Mouse (Mus musculus) intestine, embryonic 14.5 days (tissue): ENCODE data around the gene Galnt7. TPM values are rescaled to one million over a fixed set of nuclear protein-coding genes. Genes with fewer than 3 reads are reported as not detected.
"Not testable (repeated sequence)": the region's sequence is repeated elsewhere in the genome, so short reads cannot be mapped to it uniquely, and the experiment has no call there.

ENCODE experiments used
- ATAC-seq: fragments of 200-750 bp; cut with Nextera tagmentation; replicated peaks from 2 replicates; pipeline ENCODE4 v1.8.0; 2017; ENCODE audit warnings: low read depth, moderate number of reproducible peaks, moderate TSS enrichment, moderate library complexity; ENCODE audit not compliant: low FRiP score, low TSS enrichment
- DNase-seq: peaks from one replicate; pipeline ENCODE4 v3.0.0-alpha.2; 2018; ENCODE audit warnings: low spot score
- H3K27ac ChIP-seq: fragments of 300-500 bp; sonication (generic); 2 replicates; pipeline ENCODE4 v1.5.1; 2014; ENCODE audit warnings: low read depth, mild to moderate bottlenecking, control low read depth
- H3K27me3 ChIP-seq: fragments of 300-500 bp; sonication (generic); replicated peaks from 2 replicates; pipeline ENCODE4 v1.6.1; 2014; ENCODE audit warnings: low read length, control low read depth; ENCODE audit not compliant: control insufficient read depth, insufficient read depth
- H3K36me3 ChIP-seq: fragments of 300-500 bp; sonication (generic); 2 replicates; pipeline ENCODE4 v1.6.1; 2014; ENCODE audit warnings: low read length, control low read depth; ENCODE audit not compliant: control insufficient read depth, insufficient read depth
- H3K4me1 ChIP-seq: fragments of 300-500 bp; sonication (generic); replicated peaks from 2 replicates; pipeline ENCODE4 v1.6.1; 2014; ENCODE audit warnings: low read length, control low read depth, mixed read lengths; ENCODE audit not compliant: control insufficient read depth, insufficient read depth
- H3K4me2 ChIP-seq: fragments of 300-500 bp; sonication (generic); 2 replicates; pipeline ENCODE4 v1.6.1; 2014; ENCODE audit warnings: low read length
- H3K4me3 ChIP-seq: fragments of 300-500 bp; sonication (generic); 2 replicates; pipeline ENCODE4 v1.5.1; 2014; ENCODE audit warnings: low read depth, low read length, control low read depth, mixed read lengths
- H3K9ac ChIP-seq: fragments of 300-500 bp; sonication (generic); 2 replicates; pipeline ENCODE4 v1.6.1; 2014; ENCODE audit warnings: mild to moderate bottlenecking, low read length
- H3K9me3 ChIP-seq: fragments of 300-500 bp; sonication (generic); 2 replicates; pipeline ENCODE4 v1.6.1; 2016; ENCODE audit warnings: low read length, control low read depth; ENCODE audit not compliant: control insufficient read depth
- WGBS: fragments of 180-500 bp; shearing (Covaris S2); extraction: QIAGEN DNeasy Blood & Tissue Kit; methylation state at CpG from one replicate; pipeline ENCODE4 v1.1.7; 2014; 5-methylcytosine and 5-hydroxymethylcytosine counted together
- polyA plus RNA-seq: library from polyadenylated mRNA; unstranded; fragments of >200 nt; fragmentation: Nextera tagmentation; extraction: Ambion mirVana; gene quantifications from 2 replicates; pipeline ENCODE4 v1.2.1, GENCODE M21; 2014

Galnt7 gene
- polyA plus RNA-seq, 1 experiment from 2014 or later, result 26.4 TPM

DNA sequence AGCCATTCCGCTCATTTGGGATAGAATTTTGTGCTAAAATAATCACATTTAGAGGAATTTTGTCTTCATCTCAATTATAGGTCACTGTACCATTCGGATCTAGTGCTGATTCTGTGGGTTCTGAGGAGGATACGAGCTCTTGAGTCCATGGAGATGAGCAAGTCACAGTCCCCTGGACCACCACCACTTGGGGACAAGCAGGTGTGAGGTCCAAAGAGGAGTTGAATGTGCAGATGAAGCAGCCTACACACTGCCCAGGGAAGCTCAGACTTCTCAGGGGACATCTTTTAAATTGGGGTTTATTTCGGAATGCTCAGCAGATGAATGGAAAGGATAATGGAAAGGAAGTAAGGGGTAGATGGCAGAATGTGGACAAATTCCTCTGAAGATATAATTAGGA lies 119.7 kb downstream of the Galnt7 start:
- H3K27me3 ChIP-seq, result no peaks in the 10 kb centered on the region
- H3K9ac ChIP-seq, result no peak overlapping the region
- H3K36me3 ChIP-seq, result peaks cover 19% of the 10 kb centered on the region
- DNase-seq, result peak; percentile 21
- no peak overlapping the region for H3K4me2 ChIP-seq
- ATAC-seq, result no peak
- H3K27ac ChIP-seq, result no peak overlapping the region
- 93% methylated on average over 4 of the region's 4 CpGs for WGBS
- H3K9me3 ChIP-seq, result no peaks in the 10 kb centered on the region
- no peak overlapping the region for H3K4me3 ChIP-seq
- peaks cover 4% of the 10 kb centered on the region; the same call in 1 of the 2 replicates for H3K4me1 ChIP-seq

DNA sequence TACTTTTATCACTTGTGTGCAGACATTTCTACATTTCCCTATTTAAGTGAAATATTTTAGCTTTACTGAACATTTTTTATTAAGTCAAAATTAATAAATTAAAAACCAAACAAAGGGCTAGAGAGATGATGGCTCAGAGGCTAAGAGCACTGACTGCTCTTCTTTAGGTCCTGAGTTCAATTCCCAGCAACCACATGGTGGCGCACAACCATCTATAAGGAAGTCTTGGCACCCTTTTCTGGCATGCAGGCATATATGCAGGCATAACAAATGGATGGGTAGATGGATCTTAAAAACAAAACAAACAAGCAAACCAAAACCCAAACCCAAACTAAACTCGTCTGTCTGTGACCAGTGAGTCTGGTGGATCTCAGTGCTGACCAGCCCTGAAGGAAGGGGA lies 120.6 kb downstream of the Galnt7 start:
- Histone ChIP-seq H3K27ac (no peak overlapping the region), H3K4me2 (no peak overlapping the region), H3K4me1 (peaks cover 4% of the 10 kb centered on the region; the same call in 1 of the 2 replicates), H3K9me3 (no peaks in the 10 kb centered on the region), H3K4me3 (no peak overlapping the region), H3K36me3 (peaks cover 19% of the 10 kb centered on the region), H3K9ac (no peak overlapping the region), H3K27me3 (no peaks in the 10 kb centered on the region)
- ATAC-seq (no peak), DNase-seq (no peak)
- WGBS, result 64% methylated on average over 2 of the region's 2 CpGs

DNA sequence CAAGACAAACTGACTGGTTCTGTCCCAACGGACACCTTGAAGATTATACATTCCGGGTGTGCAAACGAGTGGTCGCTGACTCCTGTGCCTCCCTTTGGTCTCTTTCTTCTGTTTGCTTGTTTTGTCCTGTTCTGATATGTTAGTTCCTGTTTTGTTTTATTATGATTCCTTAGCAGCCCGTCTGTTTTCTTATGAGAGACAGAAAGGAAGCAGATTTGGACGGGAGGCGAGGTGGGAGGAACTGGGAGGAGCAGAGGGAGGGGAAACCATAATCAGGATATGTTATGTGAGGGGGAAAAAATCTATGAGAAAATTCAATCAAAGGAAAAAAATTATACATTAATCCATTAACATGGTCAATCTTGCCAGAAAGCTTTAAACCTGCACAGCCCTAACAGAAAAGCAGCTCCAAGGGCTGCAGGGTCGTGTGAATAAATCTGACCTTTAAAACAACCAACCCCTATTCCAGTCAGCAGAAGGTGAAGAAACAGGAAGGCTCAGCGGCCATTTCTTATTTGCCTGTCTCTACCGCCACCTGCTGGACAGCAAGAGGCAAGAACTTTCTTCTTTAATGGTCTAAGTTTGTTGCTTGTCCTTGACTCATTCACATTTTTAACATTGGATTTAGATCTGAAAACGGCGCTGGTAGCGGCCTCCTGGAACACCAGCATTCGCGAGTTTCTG lies 122.0 kb downstream of the Galnt7 start:
- no peaks in the 10 kb centered on the region for H3K27me3 ChIP-seq
- H3K9ac ChIP-seq, result no peak overlapping the region
- DNase-seq (peak; percentile 86), ATAC-seq (peak; percentile 37; the same call in 1 of the 2 replicates)
- H3K4me2 ChIP-seq, result peak overlapping the region; percentile 32
- 30% methylated on average over 15 of the region's 15 CpGs for WGBS
- H3K4me1 ChIP-seq, result peaks cover 4% of the 10 kb centered on the region; the same call in 1 of the 2 replicates
- no peak overlapping the region for H3K27ac ChIP-seq
- H3K4me3 ChIP-seq, result no peak overlapping the region
- peaks cover 11% of the 10 kb centered on the region for H3K36me3 ChIP-seq
- H3K9me3 ChIP-seq, result no peaks in the 10 kb centered on the region

DNA sequence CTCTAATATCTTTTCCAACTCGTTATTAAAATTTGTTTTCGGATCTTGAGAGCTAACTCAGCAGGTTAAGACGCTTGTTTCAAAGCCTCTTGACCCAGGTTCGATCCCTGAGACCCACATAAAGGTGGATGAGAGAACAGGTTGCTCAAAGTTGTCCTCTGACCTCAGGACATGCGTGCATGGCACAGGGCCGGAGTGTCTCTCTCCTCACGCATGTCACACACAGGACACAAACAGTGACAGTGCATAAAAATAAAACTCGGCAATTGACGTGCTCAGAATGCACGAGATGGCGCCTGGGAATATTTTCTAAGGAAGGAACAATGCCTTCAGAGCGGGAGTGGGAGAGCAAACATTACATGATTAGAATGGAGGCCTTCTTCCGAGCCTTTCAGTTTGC lies 122.6 kb downstream of the Galnt7 start:
- Histone ChIP-seq H3K27ac (no peak overlapping the region), H3K4me3 (no peak overlapping the region), H3K9ac (no peak overlapping the region), H3K9me3 (no peaks in the 10 kb centered on the region), H3K36me3 (peaks cover 6% of the 10 kb centered on the region), H3K4me1 (peaks cover 4% of the 10 kb centered on the region; the same call in 1 of the 2 replicates), H3K4me2 (peak overlapping the region; percentile 32; the same call in 1 of the 2 replicates), H3K27me3 (no peaks in the 10 kb centered on the region)
- no peak for ATAC-seq
- 89% methylated on average over 13 of the region's 13 CpGs for WGBS
- no peak for DNase-seq

DNA sequence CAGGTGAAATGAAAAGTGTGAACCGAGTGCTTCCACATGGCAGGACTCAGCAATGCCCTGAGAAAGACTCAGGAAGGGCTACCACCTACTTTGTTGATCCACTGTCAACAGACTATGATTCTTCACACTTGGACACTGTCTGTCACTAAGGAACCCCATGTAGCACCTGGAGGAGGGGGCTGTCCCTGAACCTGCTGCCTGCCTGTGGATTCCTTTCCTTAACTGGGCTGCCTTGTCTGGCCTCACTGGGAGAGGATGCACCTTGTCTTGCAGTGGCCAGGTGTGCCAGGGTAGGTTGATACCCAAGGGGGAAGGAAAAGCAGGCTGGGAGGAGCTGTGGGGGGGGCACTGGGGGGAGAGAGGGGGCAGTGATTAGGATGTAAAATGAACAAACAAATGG lies 124.8 kb downstream of the Galnt7 start:
- DNase-seq, result no peak
- H3K36me3 ChIP-seq, result no peaks in the 10 kb centered on the region
- no peaks in the 10 kb centered on the region for H3K9me3 ChIP-seq
- no peak overlapping the region for H3K9ac ChIP-seq
- H3K27me3 ChIP-seq, result no peaks in the 10 kb centered on the region
- no peak for ATAC-seq
- no peak overlapping the region for H3K27ac ChIP-seq
- no peak overlapping the region for H3K4me2 ChIP-seq
- 100% methylated on average over 1 of the region's 1 CpGs for WGBS
- peaks cover 4% of the 10 kb centered on the region; the same call in 1 of the 2 replicates for H3K4me1 ChIP-seq
- no peak overlapping the region for H3K4me3 ChIP-seq

- Histone ChIP-seq H3K36me3 (peaks cover 26% of the 10 kb centered on the region), H3K27me3 (no peaks in the 10 kb centered on the region), H3K4me3 (no peak overlapping the region), H3K9ac (no peak overlapping the region), H3K9me3 (no peaks in the 10 kb centered on the region), H3K4me1 (no peaks in the 10 kb centered on the region), H3K27ac (no peak overlapping the region), H3K4me2 (no peak overlapping the region)
- DNase-seq, result no peak
- no peak for ATAC-seq
- 82% methylated on average over 12 of the region's 12 CpGs for WGBS
Observed at GRCm38 (mm10) chr8:57520186-57520786, 132.5 kb downstream of the Galnt7 start.

DNA sequence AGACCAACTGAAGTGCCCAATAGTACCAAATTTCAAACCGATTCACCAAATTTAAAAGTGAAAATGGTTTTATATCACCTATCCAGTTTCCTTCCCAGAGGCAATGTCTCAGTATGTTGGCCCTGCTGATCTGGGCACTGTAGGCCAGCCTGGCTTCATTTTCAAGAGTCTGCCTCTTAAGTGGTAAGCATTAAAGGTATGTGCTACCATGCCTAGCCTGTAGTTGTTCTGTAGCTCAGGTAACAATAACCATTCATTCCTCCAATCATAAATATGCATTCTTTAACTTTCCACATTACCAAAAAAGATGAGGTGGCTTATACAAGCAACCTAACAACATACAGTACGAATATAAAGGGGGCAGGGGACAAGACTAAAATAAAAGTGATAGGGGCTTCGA lies 135.1 kb downstream of the Galnt7 start:
- Histone ChIP-seq H3K27ac (no peak overlapping the region), H3K36me3 (peaks cover 42% of the 10 kb centered on the region), H3K4me1 (0 out of 2 replicates have a peak, but pooled peaks cover 3% of the 10 kb centered on the region), H3K9ac (no peak overlapping the region), H3K27me3 (no peaks in the 10 kb centered on the region), H3K4me3 (no peak overlapping the region), H3K9me3 (no peaks in the 10 kb centered on the region), H3K4me2 (no peak overlapping the region)
- 90% methylated on average over 3 of the region's 3 CpGs for whole genome bisulfite sequencing
- ATAC-seq (no peak), DNase-seq (no peak)

DNA sequence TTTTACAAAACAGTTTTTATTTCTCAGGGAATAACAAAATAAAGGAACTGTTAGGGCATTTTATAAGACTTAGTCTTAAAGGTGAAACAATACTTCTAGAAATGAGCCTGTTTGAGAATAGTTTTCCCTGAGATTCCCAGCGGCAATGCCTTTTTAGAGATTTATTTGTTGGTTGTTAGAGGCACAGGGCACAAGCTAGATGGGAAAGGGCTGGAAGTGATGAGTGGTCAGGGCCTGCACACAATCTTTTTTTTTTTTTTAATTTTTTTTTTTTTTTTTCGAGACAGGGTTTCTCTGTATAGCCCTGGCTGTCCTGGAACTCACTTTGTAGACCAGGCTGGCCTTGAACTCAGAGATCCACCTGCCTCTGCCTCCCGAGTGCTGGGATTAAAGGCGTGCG lies 136.1 kb downstream of the Galnt7 start:
- not testable (repeated sequence) for H3K9ac ChIP-seq, H3K4me1 ChIP-seq, H3K9me3 ChIP-seq, H3K4me2 ChIP-seq, ATAC-seq, H3K4me3 ChIP-seq, H3K27me3 ChIP-seq, H3K27ac ChIP-seq
- H3K36me3 ChIP-seq, result peaks cover 42% of the 10 kb centered on the region
- DNase-seq, result peak; percentile 45
- WGBS, result 94% methylated on average over 4 of the region's 5 CpGs
